Mouse (Mus musculus): Measurements from ENCODE around the gene Lpar3.
A peak's percentile ranks its signal among the peaks of the same experiment; 100 is the strongest.

Gene Lpar3

GRCm38 (mm10) chr3:146316293-146316692 is 95.5 kb downstream of the Lpar3 start:
- no peak for DNase-seq

DNA sequence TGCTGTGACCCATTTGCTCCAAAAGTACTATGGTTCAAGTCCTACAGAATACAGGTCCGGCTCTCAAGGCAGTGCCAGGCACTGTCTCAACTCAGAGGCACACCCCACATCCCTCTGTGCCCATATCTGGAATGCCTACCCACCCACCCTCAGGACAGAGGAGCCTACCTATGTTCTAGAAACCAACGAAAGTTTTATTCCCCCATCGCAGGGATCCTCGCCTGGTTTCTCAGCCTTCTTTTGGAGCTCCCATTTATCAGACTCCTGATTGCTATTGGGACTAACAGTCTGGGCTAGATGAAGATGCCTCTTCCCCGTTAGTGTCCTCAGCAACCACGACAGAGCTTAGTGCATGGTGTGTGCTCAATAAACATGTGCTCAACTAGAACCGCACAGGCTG is 96.6 kb downstream of the Lpar3 start:
- DNase-seq: no peak

- no peak for DNase-seq
Measured at GRCm38 (mm10) chr3:146317911-146318310, 97.1 kb downstream of the Lpar3 start.

- no peak for DNase-seq
Measured at GRCm38 (mm10) chr3:146318520-146318938, 97.8 kb downstream of the Lpar3 start.

GRCm38 (mm10) chr3:146318987-146319386 is 98.2 kb downstream of the Lpar3 start:
- no peak for DNase-seq

GRCm38 (mm10) chr3:146319503-146319902 is 98.7 kb downstream of the Lpar3 start:
- DNase-seq: no peak

GRCm38 (mm10) chr3:146324949-146325348 is 104.2 kb downstream of the Lpar3 start:
- DNase-seq: no peak

DNA sequence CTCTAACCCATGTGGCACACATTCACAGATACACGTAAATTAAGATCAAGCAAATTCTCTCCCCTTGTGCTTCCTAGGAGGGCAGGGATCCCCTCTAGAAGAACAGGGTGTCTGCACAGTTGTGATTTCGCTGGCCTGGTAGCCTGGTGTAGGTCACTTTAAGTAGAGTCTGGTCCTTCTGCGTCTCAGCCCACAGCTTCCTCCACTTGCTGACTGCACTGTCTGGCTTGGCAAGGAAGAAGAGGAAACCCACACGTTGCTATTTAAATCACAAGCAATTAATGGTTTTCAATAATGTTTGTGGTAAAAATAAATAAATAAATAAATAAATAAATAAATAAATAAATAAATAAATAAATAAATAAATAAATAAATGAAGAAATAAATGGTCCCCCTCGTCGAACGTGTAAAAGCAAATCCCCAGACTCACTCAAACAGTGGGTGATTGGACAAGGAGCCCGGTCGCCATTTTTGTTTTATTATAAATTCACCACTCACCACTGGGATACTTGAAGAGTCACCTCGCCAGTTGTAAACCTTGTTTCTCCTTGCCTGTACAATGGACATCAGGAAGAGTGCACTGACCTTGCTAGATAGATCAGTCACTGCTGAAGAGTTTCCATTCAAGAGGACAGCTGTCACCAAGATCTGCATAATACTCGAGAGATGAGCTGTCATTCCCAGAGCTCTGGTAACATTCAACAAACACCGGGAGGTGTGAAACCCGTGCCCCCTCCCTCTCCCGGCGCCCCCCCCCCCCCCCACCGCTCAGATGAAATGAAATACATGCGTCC is 106.2 kb downstream of the Lpar3 start:
- DNase-seq: no peak

DNA sequence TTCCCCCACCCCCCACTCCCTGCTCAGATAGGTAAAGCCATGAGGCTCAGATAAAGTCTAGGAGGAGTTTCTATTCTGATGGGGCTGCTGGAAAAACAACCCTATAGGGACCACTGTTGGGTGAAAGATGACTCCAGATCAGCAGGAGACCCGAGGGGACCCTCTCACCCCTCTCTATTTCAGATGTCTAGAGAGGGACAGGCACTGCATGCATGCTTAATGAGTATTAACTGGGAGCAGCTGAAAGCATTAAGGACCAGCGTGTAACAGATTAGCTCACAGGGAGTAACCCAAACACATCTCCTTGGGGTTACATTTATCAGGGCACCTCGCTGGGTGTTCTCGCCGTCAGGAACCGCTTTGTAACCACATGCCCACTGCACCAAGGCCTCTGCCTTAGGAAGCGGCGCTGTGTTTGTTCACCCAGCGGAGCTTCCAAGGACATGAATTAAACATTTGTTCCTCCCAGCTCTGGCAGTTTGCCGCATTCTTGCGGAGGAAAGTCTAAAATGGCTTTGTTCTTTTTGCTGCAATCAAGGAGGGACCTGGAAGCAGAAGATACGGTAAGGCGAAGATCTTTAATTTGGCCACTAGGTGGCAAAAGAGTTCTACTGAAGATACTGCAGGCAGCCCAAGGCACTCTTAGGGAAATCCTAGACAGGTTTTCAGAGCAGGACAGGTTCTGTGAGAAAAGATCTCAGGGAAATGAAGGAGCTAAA is 106.9 kb downstream of the Lpar3 start:
- DNase-seq: peak; percentile 63

GRCm38 (mm10) chr3:146328749-146329148 is 108.0 kb downstream of the Lpar3 start:
- DNase-seq: peak; percentile 74

DNA sequence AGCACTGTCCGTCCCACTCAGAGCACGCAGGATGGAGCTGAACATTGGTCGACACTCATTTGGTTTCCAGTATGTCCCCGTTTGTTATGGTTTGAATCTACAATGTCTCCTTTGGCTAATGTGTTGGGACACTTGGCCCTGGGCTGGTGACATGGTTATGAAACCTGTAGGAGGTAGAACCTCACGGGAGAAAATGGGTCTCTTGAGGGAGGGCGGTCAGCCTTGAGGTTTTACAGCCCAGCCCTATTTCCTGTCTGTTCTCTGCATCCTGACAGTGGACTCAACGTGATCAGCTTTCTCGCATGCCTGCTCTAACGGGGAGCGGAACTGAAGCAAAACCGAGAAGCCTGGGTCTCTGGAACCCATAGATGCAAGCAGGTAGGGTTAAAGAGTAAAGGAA is 111.1 kb downstream of the Lpar3 start:
- DNase-seq: no peak

DNA sequence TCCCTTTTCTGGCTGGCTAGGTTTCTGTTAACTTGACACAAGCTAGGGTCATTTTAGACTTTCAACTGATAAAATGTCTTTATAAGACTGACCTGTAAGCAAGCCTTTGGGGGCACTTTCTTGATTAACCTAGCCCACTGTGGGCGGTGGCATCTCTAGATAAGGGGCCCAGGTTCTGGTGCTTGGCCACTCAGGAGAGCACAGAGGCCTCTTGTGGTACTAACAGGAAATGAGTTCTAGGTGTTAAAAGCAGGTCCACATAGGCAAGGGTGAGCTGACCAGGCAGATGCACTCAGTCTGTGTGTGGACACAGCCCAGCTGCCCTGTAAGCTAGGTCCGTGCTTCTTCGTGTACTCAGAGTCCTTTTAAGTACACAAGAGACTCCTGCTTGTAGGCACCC is 112.5 kb downstream of the Lpar3 start:
- DNase-seq: no peak

DNA sequence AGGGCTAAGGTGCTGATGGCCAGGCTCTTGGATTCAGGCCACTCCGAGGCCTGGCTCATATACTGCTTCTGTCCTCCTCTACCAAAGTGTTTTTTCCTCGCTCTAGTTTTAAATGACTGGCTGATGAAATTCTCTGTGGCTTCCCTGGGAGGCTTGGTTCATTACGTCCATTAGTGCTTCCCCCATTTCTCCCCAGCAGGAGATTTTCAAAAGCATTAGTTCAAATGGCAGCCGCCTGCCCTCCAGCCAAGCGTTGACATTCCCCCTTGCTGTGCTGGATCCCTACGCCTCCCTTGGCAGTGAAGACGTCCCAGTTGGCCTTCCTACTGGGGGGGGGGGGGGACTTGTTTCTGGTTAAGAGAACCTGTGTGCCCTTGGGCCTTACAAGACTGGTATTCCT is 113.3 kb downstream of the Lpar3 start:
- no peak for DNase-seq
